Mouse (Mus musculus): ENCODE measurements around the gene Ttc21a.

- no peak for TF ChIP-seq CTCF (IDR thresholded peaks at IDR 0.05; ENCODE audit: low read depth, low read length)
- TF ChIP-seq POLR2AphosphoS5 (IDR thresholded peaks at IDR 0.05; ENCODE audit: insufficient replicate concordance, low read depth, low read length): no peak
- TF ChIP-seq TAL1 (conservative IDR thresholded peaks at IDR 0.05; ENCODE audit: low read depth, low read length): no peak
- no peak for TF ChIP-seq GATA1 (IDR thresholded peaks at IDR 0.05; ENCODE audit: borderline replicate concordance, low read length)
Measured at GRCm38 (mm10) chr9:119943326-119943725, 5.9 kb downstream of the Ttc21a start.

Measured in G1E (cell line).